Mouse (Mus musculus) kidney, adult 2 months (tissue): Measurements from ENCODE around the gene Mvb12b.

ENCODE experiments used
- CTCF ChIP-seq: fragments of 200-500 bp; conservative IDR thresholded peaks from 2 replicates; pipeline ENCODE4 v1.5.1; 2011; ENCODE audit warnings: low read depth, mild to moderate bottlenecking, control low read depth, low read length, moderate library complexity, mixed read lengths; ENCODE audit not compliant: insufficient read depth, insufficient read length
- POLR2A ChIP-seq: fragments of 200-500 bp; IDR thresholded peaks from one replicate; pipeline ENCODE4 v1.6.1; 2011; ENCODE audit warnings: low read depth, low read length, control low read depth

DNA sequence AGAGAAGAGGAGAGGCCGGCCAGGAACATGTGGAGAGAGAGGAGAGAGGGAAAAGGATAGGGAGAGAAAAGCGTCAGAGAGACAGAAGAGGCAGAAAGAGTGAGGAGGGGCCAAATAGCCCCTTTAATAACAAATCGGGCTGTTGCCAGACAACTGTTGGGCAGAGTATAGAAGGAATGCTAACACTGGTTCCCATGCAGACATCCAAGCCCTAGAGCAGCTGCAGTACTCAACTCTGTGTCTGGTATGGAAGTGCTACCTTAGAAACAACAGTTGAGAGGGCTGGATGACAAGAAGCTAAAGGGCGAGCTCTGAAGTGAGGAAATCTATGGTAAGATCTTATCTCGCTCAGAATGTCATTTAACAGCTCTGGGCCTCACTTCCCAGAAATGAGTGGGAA lies 35.7 kb upstream of the Mvb12b start:
- TF ChIP-seq CTCF (no peak), POLR2A (no peak)
